Mouse (Mus musculus) A20 (cell line): ENCODE measurements around the gene Pidd1.
A peak's percentile ranks its signal among the peaks of the same experiment; 100 is the strongest.

Source experiments
- DNase-seq: peaks from one replicate; pipeline ENCODE4 v3.0.0-alpha.2; 2011; ENCODE audit warnings: low read depth, low spot score

Pidd1 gene

GRCm38 (mm10) chr7:141435856-141436522 lies 7.8 kb downstream of the Pidd1 start:
- peak; percentile 28 for DNase-seq

- peak; percentile 83 for DNase-seq
Measured at GRCm38 (mm10) chr7:141435129-141435855, 8.5 kb downstream of the Pidd1 start.

- peak; percentile 62 for DNase-seq
Measured at GRCm38 (mm10) chr7:141434464-141434863, 9.4 kb downstream of the Pidd1 start.

- DNase-seq, result no peak
Measured at GRCm38 (mm10) chr7:141433517-141434400, 10.1 kb downstream of the Pidd1 start.

GRCm38 (mm10) chr7:141432741-141433516 lies 10.9 kb downstream of the Pidd1 start:
- no peak for DNase-seq

- no peak for DNase-seq
Measured at GRCm38 (mm10) chr7:141432186-141432611, 11.6 kb downstream of the Pidd1 start.

- no peak for DNase-seq
Measured at GRCm38 (mm10) chr7:141431434-141432185, 12.2 kb downstream of the Pidd1 start.

- DNase-seq, result no peak
Measured at GRCm38 (mm10) chr7:141430585-141431240, 13.1 kb downstream of the Pidd1 start.

- DNase-seq, result no peak
Measured at GRCm38 (mm10) chr7:141429840-141430584, 13.8 kb downstream of the Pidd1 start.

- DNase-seq, result no peak
Measured at GRCm38 (mm10) chr7:141429310-141429709, 14.5 kb downstream of the Pidd1 start, which contains the start of gene Cend1. Cend1 (minus strand) TSS chr7:141429491.

GRCm38 (mm10) chr7:141428701-141429100 lies 15.1 kb downstream of the Pidd1 start:
- DNase-seq, result no peak

- no peak for DNase-seq
Measured at GRCm38 (mm10) chr7:141426948-141427730, 16.7 kb downstream of the Pidd1 start.

GRCm38 (mm10) chr7:141423811-141424210 lies 20.0 kb downstream of the Pidd1 start:
- DNase-seq, result no peak

GRCm38 (mm10) chr7:141420030-141420702 lies 23.7 kb downstream of the Pidd1 start:
- DNase-seq, result no peak

GRCm38 (mm10) chr7:141418970-141419369 lies 24.9 kb downstream of the Pidd1 start:
- peak; percentile 45 for DNase-seq

GRCm38 (mm10) chr7:141417731-141418681 lies 25.8 kb downstream of the Pidd1 start:
- DNase-seq, result peak; percentile 49
